Mouse (Mus musculus) testis, postnatal 10 days (tissue): Measurements from ENCODE around the gene Snw1.

ENCODE experiments used
- DNase-seq: peaks from one replicate; pipeline ENCODE4 v3.0.0; 2021; ENCODE audit warnings: low spot score

Gene Snw1

GRCm38 (mm10) chr12:87421708-87422507 lies 50.2 kb downstream of the Snw1 start:
- no peak for DNase-seq

- DNase-seq, result no peak
Measured at GRCm38 (mm10) chr12:87419974-87420485, 52.0 kb downstream of the Snw1 start.

- no peak for DNase-seq
Measured at GRCm38 (mm10) chr12:87418921-87419320, 53.2 kb downstream of the Snw1 start.

DNA sequence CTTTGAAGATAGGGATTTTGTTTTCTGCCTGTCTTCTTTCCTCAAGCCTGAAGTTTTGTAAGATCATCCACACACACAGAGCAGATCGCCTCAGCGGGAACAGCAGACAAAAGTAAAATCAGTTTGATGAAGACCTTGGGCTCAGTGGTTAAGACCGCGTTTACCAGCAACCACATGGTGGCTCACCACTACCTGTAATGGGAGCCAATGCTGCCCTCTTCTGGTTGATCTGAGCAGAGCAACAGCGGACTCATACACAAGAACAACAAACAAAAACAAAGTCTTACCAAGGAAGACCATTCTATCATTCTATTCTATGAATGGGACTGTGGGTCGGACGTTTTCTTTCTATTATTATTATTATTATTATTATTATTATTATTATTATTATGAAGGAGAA lies 55.4 kb downstream of the Snw1 start:
- DNase-seq, result peak; percentile 74

- DNase-seq, result no peak
Measured at GRCm38 (mm10) chr12:87415358-87415757, 56.7 kb downstream of the Snw1 start.

- DNase-seq, result peak; percentile 83
Measured at GRCm38 (mm10) chr12:87413179-87413790, 58.8 kb downstream of the Snw1 start.

GRCm38 (mm10) chr12:87410999-87411398 lies 61.1 kb downstream of the Snw1 start:
- no peak for DNase-seq

GRCm38 (mm10) chr12:87409123-87409522 lies 63.0 kb downstream of the Snw1 start:
- DNase-seq, result no peak

DNA sequence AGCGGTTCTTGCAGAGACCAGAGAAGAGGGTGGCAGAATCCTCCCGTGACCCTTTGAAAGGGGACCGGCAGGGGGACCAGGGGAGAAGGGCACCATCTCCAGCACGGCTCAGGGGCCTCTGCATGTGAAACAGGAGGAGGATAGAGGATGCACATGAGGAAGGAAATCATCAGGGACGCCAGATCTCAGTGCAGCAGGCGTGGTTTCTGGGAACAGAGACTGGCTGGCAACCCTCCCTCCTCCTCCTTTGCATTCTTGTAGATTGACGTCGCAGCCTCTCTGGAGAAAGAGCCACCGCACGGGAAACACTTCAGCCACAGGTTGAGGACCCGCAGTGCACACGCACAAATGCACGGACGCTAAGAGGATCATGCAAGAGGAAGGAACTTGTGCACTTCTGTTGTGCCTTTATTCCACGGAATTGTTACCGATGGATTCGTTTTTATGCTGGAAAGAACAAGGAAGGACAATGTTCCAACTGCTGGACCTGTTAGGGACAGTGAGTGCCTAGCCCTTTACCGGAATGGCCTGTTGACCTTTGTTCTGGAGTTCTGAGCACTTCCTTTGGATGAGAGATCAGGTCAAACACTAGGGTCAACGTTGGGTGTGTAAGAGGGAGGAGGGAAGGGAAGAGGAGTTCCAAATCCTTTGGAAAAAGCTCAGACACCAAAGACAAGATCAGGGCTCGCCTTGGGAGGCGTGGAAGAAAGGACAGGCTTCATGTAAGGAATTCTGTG lies 64.0 kb downstream of the Snw1 start:
- DNase-seq, result peak; percentile 45

DNA sequence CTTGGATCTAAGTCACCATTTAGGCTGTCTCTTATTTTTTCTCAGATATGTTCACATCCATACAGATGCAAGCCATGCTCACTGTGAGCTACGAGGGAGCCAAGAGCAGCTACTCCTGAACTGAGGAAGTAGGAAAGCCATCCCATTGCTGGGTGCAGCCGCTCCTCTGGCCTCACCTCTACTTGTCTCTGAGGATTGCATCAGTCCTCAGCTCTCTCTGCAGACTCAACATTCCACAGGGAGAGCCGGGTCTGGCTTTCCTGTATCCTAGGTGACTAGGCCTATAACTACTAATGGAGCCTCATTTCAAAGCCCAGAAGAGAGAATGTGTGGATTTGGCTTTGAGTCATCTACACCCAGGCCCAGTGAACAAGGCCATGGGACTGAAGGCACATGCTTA lies 66.4 kb downstream of the Snw1 start:
- DNase-seq, result no peak

DNA sequence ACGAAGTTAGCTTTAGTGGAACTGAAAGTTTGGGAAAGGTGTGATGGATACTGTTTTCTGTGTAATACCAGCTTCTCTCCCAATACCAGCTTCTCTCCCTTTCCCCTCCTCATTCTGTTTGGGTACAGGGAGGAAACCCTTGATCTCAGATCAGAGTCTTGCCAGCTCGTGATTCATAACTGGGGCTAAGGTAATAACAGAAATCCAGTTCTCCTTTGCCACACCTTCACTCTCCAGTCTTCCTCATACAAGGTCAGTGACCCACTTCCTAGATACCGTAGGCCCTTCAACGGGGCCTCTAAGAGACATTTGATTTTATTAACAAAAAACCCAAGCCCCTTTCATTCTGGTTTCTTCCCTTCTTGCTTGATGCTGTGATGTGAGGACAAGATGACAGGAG lies 66.9 kb downstream of the Snw1 start:
- no peak for DNase-seq

DNA sequence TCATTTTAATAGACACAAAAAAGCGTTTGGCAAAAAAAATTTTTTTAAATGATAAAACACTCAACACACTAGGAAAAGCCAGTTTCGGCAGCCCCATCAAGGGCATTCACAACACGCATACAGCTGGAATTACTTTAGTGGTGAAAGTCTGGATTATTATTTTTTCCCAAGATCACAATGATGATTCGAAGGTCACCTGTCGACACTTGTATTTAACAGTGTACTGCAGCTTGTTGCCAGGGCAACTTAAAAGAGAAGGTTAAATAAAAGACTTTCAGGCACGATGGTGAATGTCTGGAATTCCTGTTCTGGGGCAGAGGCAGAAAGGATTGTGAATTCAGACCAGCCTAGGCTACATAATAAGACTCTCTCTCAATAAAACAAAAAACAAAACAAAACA lies 70.2 kb downstream of the Snw1 start:
- DNase-seq, result no peak

GRCm38 (mm10) chr12:87399119-87399819 lies 72.8 kb downstream of the Snw1 start:
- DNase-seq, result no peak
